Mouse (Mus musculus): Measurements from ENCODE around the gene Chst2. TPM values are rescaled to one million over a fixed set of nuclear protein-coding genes. Genes with fewer than 3 reads are reported as not detected.
A peak's percentile ranks its signal among the peaks of the same experiment; 100 is the strongest.

The Chst2 gene
- total RNA-seq, 2 experiments from 2014 or later: 66.8 to 67.4 TPM

- no peak for TF ChIP-seq CTCF (IDR thresholded peaks at IDR 0.05)
- intact Hi-C loops (cut with DNase I): loop anchor here (1.0 to 10.0 kb wide), 5 partner anchors 84 to 668 kb away; no protein-coding TSS in a partner anchor
- DNase-seq (ENCODE audit: extremely low spot score in 1 of 2, low spot score in 2 of 2): peak; percentile 43 to 46
Measured at GRCm38 (mm10) chr9:95405946-95406570, 464 bp downstream of the Chst2 start.

DNA sequence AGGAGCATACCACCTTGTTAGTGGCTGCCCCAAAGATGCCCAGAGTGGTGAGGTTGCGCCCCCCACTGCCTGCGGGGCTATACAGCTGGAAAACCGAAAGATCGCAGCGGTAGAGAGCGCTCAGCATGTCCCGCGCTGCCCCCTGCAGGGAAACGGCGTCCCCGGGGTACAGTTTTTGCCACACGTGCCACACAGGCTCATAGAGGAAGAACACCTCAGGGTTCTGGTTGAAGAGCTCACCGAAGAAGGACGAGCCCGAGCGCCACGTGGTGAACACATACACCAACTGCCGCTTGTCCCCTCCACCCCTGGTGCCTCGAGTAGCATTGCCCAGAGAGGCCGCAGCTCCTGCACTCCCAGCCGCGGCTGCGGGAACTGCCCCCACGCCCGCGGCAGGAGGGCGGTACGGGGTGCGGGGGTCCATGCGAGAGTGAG lies 994 bp downstream of the Chst2 start:
- intact Hi-C loops (cut with DNase I): loop anchor here (1.0 to 10.0 kb wide), 5 partner anchors 83 to 667 kb away; no protein-coding TSS in a partner anchor
- peak overlapping the region; percentile 73 for H3K27ac ChIP-seq
- TF ChIP-seq CTCF (IDR thresholded peaks at IDR 0.05): peak; percentile 74
- peak; percentile 83 to 87 for DNase-seq (ENCODE audit: extremely low spot score in 1 of 2, low spot score in 2 of 2)
- peak overlapping the region; percentile 95 for H3K4me3 ChIP-seq

More at GRCm38 (mm10) chr9:95405946-95406570, 464 bp downstream of the Chst2 start:
- H3K27ac ChIP-seq: peak overlapping the region; percentile 91
- peak overlapping the region; percentile 95 for H3K4me3 ChIP-seq

DNA sequence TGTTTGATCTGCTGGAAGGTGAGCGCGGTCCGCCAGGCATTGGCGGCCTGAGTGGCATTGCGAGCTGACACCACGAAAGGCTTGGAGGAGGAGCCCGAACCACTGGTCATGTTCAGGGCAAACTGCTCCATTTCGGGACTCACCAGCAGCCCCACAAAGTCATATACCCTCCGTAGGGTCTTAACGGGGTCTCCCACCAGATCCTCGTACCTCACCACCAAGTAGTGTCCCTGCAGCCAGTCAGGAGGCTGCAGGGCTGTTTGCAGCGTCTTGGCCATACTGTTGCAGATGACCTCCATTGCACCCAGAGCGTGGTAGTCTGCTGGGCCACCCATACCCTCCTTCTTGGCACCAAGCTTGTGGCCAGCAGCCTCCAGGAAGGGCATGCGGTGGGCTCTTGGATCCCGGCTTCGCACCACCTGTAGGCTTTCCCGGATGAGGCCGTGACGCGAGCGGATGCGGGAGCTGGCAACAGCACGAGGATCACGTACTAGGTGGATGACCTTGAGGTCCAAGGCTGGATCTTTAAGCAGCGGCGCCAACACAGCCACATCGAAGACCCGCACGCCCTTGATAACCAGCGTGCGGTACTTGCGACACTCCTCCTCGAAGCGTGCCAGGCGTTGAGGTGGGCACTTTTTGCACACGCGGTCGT lies 1.6 kb downstream of the Chst2 start:
- peak overlapping the region; percentile 95 for H3K4me3 ChIP-seq
- no peak for TF ChIP-seq CTCF (IDR thresholded peaks at IDR 0.05)
- peak overlapping the region; percentile 73 for H3K27ac ChIP-seq
- DNase-seq (ENCODE audit: extremely low spot score in 1 of 2, low spot score in 2 of 2): peak in 1 of 2 experiments; percentile 26
- intact Hi-C loops (cut with DNase I): loop anchor here (1.0 to 10.0 kb wide), 5 partner anchors 83 to 667 kb away; no protein-coding TSS in a partner anchor

DNA sequence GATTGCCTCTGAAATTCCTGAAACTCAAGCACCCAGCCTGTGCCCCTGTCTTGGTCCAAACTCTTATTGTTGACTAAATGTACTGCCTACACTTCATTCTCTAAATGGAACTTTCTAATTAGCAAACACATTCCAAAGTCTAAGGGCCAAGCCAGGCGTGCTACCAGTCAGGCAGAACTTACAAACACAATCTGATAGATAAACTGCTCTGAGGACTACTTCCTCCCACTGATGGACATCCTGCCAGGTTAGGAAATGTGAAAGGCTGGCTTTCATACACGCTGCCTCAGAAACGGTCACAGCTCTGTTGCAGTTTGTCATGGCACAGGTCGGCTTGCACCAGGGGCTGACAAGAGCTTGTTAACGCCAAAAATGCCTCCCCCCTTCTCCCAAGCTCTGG lies 4.8 kb downstream of the Chst2 start:
- no peak for TF ChIP-seq CTCF (IDR thresholded peaks at IDR 0.05)
- H3K27ac ChIP-seq: no peak overlapping the region

DNA sequence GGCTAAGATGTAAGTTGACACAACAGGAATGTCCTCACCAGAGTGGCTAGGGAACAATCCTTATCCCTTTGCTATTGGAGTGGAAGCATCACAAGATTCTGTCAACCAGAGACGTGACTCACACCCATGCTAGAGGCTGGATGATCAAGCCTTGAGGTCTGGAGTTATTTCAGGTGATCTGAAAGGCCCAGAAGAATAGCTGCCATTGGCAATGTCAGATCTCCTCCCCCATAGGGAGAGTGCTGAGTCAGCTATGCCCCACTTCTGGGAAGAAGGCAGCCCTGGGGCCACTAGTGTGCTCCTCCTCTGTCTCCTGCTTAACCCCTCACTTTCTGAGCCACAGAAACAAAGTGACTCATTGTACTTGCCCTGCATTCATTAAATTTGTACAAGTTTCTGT lies 14.5 kb downstream of the Chst2 start:
- H3K27ac ChIP-seq: no peak overlapping the region
- intact Hi-C loops (cut with DNase I): no loop called here

More for the DNA sequence above, 4.8 kb downstream of the Chst2 start:
- intact Hi-C loops (cut with DNase I): loop anchor here (10.0 kb wide), 1 partner anchor 327 kb away; no protein-coding TSS in a partner anchor
- H3K4me3 ChIP-seq: no peak overlapping the region
- no peak for DNase-seq (ENCODE audit: extremely low spot score in 1 of 2, low spot score in 2 of 2)

GRCm38 (mm10) chr9:95389956-95390355 lies 16.6 kb downstream of the Chst2 start:
- intact Hi-C loops (cut with DNase I): no loop called here
- TF ChIP-seq CTCF (IDR thresholded peaks at IDR 0.05): no peak

More for the DNA sequence above, 14.5 kb downstream of the Chst2 start:
- no peak for DNase-seq (ENCODE audit: extremely low spot score in 1 of 2, low spot score in 2 of 2)
- H3K4me3 ChIP-seq: no peak overlapping the region
- TF ChIP-seq CTCF (IDR thresholded peaks at IDR 0.05): no peak

GRCm38 (mm10) chr9:95387881-95388380 lies 18.6 kb downstream of the Chst2 start:
- intact Hi-C loops (cut with DNase I): no loop called here
- no peak for DNase-seq (ENCODE audit: extremely low spot score in 1 of 2, low spot score in 2 of 2)
- H3K27ac ChIP-seq: no peak overlapping the region
- TF ChIP-seq CTCF (IDR thresholded peaks at IDR 0.05): no peak
- H3K4me3 ChIP-seq: no peak overlapping the region

More at GRCm38 (mm10) chr9:95389956-95390355, 16.6 kb downstream of the Chst2 start:
- H3K27ac ChIP-seq: no peak overlapping the region
- no peak for DNase-seq (ENCODE audit: extremely low spot score in 1 of 2, low spot score in 2 of 2)
- H3K4me3 ChIP-seq: no peak overlapping the region

GRCm38 (mm10) chr9:95375966-95376365 lies 30.6 kb downstream of the Chst2 start:
- DNase-seq (ENCODE audit: extremely low spot score in 1 of 2, low spot score in 2 of 2): no peak
- intact Hi-C loops (cut with DNase I): no loop called here
- no peak for TF ChIP-seq CTCF (IDR thresholded peaks at IDR 0.05)
- no peak overlapping the region for H3K27ac ChIP-seq
- no peak overlapping the region for H3K4me3 ChIP-seq

DNA sequence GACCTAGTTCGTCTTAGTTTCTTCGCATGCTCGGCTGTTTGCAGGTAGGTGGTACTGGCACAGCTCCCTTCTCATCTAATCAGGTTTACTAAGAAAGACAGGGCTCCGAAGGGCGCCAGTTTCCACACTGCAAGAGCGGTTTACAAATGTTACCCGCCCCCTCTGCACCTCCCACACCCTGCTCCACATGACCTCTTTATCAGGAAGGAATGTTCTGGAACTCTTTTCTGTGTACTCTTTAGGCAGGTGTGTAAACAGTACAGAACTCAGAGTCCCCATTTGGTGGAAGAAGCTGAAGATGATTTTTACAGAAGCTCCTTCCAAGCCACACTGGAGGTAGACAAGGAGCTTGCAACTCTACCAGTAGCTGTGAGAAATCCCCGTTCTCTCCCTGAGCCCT lies 31.2 kb downstream of the Chst2 start:
- Histone ChIP-seq H3K4me3 (no peak overlapping the region), H3K27ac (no peak overlapping the region)
- DNase-seq (ENCODE audit: extremely low spot score in 1 of 2, low spot score in 2 of 2): no peak
- TF ChIP-seq CTCF (IDR thresholded peaks at IDR 0.05): no peak
- intact Hi-C loops (cut with DNase I): no loop called here

GRCm38 (mm10) chr9:95373741-95374140 lies 32.8 kb downstream of the Chst2 start:
- TF ChIP-seq CTCF (IDR thresholded peaks at IDR 0.05): no peak
- Histone ChIP-seq H3K27ac (no peak overlapping the region), H3K4me3 (no peak overlapping the region)
- DNase-seq (ENCODE audit: extremely low spot score in 1 of 2, low spot score in 2 of 2): no peak
- intact Hi-C loops (cut with DNase I): no loop called here

DNA sequence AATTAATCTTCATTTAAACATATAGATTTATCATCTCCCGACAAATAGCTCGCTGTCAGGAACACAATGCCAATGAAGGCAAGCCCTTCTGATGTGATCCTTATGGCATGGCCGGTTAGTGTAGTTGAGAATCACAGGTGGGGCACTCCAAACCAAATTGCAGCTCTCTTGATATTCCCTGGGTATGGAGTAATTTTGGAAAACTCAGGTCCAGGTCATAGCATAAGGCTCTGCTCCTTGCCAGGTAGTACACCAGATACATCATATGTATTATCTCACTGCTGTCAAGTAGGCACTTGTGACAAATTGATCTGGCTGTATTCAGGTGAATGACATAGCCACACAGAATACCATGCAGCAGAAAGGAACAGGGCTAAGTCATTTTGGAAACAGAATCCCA lies 40.6 kb downstream of the Chst2 start:
- H3K4me3 ChIP-seq: no peak overlapping the region
- no peak overlapping the region for H3K27ac ChIP-seq
- DNase-seq (ENCODE audit: extremely low spot score in 1 of 2, low spot score in 2 of 2): no peak
- intact Hi-C loops (cut with DNase I): no loop called here
- no peak for TF ChIP-seq CTCF (IDR thresholded peaks at IDR 0.05)

DNA sequence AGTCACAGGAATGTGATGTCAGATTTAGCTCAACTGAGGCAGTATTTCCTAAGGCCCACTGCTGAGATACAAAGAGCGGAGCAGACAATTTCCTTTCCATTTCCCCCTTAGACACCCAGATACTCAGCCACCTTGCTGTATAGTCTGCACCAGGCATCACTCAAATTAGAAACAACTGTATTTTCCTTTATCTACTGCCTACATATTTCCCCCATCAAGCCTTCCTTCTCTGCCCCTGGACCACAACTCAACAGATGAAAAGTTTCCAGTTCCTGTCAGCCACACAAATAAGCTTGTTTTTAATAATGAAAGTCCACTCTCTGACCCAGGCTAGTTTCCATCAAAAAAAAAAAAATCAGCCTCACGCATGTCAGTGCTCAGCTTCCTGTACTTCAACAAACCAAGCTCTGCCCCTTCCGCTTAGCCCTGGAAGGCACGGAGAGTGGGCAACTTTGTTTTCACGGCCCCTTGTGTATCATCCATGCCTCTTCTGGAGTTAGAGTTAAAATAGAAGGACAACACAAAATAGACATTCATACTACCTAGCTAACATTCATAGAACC lies 52.6 kb downstream of the Chst2 start:
- no peak for DNase-seq (ENCODE audit: extremely low spot score in 1 of 2, low spot score in 2 of 2)
- no peak overlapping the region for H3K27ac ChIP-seq
- TF ChIP-seq CTCF (IDR thresholded peaks at IDR 0.05): no peak
- no peak overlapping the region for H3K4me3 ChIP-seq
- intact Hi-C loops (cut with DNase I): no loop called here

Measured in left cerebral cortex, adult 2 months (tissue).